Mouse (Mus musculus) mouse trophoblast stem cell (cell line): ENCODE results near the gene Exoc4.

ENCODE experiments used
- in situ Hi-C, 2 experiments: fragments of 300-500 bp; cut with MseI, MboI; formaldehyde crosslinking; loops; 2 replicates in 1 of 2; 3 replicates in 1 of 2; pipeline ENCODE4 v1.15.1; 2025

Gene Exoc4

DNA sequence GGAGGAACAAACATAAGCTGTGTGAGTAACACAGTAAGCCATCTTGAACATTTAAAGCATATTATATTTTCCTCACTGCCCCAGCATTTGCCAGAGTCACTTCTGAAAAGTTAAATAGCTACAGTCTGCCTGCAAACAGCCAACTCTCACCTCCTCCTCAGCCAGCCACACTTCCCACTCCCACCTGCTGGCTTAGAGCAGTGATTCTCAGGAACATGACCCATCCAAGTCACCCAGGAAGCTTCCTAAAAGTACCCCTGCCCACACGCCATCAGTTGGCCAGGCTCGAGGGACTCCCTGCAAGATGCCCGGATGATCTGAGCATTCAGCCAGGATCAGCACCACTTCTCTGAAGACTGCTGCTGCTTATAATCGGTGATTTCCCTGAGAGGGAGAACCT is 514.4 kb downstream of the Exoc4 start:
- in situ Hi-C loops = no loop called here

DNA sequence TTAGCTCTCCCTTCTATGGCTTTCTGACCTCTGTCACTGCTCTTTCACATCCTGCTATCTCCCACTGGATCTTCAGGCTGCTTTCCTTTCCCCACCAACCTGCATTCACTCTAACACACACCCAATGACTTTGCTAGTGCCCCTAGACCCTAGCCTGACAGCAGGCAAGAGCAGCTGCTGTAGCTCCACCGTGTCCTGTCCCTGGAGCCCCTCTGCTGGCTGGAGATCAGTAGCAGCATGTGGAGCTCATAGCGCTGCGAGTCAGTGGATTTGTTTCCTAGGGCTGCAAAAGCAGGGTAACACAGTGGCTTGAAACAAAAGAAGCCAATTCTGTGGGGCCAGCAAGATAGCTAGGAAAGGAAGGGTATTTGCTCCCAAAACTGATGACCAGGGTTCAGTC is 515.1 kb downstream of the Exoc4 start:
- in situ Hi-C loops = no loop called here

DNA sequence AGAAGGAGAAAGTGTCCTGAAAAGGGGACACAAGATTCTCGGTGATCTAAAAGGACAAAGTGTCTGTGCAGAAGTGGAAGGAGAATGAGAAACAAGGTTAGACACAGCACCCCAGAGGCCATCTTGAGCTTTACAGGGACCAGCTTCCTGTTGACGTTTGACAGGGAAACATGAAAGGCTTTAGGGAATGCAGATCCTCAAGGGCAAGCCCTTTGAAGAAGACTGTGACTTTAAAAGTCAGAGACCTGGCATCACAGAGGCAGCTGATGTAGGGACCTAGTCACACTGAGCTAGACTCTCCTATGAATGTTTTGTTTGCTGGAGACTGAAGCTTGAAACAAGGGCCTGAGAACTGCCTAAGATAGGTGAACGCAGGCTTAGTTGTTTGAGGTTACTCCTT is 520.4 kb downstream of the Exoc4 start:
- in situ Hi-C loops = no loop called here

DNA sequence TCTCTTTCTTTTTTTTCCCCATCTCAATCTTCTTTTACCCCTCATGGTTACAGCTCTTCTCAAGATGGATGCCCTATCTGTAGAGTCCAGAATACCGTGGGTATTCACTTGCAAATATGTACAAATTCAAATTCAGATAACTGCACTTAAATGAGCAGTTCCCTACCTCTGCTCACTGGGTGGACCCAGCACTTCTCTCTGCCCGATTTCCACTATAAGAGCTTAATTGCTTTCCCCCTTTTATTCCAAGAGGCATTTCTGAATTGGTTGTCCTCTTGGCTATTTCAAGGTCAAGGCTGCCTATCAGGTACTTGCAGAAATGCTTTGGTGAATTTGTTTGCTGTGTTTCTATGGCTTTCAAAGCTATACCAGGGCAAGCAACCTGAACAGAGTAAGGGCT is 521.1 kb downstream of the Exoc4 start:
- in situ Hi-C loops = no loop called here

DNA sequence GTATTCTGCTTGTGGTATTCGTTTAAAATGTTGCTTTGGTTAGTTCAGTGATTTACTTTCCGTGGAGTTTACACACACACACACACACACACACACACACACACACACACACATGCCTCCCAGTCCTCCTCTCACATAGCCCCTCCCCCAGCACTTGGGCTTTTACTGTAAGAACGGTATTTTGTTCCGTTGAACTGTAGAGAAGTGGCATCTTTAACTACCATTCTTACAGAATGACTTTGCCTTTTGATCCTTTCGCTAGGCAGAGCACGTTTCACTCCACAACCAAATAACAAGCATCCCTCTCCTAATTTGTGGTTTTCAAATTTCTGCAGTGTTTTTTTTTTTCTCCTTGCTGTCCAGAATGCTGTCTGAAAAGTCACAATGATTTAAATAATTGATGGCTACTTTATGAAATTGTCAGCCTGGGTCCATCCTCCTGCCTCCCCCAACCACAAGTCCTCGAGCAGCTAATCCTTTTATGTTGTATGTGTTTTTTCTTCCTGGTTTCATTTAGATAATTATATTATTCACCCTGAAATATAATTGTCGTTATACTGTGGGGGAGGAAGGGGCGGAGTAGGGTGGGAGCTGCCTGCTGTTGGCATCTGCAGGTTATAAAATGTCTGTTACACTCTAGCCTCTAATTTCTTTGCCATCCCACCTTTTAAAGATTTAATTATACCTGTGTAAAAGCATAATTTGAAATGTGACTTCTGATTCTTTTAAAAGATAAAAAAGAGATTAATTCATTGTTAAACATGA is 523.8 kb downstream of the Exoc4 start:
- in situ Hi-C loops = no loop called here

DNA sequence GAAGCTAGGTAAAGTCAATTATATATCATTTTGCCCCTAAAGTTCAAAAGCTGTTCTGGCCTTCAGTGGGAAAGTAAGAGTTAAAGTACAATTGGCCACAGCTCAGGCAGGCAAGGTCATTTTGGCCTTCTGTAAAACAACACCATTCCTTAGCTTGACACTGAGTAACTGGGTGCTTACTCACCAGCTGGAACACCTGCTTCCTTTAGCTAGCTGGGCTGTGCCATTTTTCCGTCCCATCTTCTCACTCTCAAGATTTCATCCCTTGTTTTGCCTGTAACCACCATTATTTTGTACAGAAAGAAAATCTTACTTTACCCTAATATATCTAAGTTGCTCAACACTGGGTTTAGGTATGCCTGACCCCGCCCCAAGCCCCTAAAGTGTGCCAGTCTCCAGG is 543.7 kb downstream of the Exoc4 start:
- in situ Hi-C loops = no loop called here

DNA sequence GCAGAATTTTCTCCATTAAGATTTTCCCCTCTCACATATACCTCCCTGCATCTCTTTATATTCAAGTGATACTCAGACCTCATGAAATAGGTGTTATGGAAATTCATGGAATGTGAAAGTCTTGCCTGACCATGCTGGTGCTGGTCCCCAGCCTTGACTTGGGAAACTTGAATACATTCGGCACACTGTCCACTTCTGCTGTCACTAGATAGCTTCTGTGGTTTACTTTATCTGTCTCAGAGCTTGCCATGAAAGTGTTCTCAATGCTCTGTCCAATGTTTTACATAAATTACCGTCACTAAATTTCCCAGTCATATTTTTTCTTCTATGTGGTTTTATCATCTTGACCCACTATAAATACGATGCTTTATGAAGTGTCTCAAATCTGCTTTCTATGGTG is 552.4 kb downstream of the Exoc4 start:
- in situ Hi-C loops = no loop called here

DNA sequence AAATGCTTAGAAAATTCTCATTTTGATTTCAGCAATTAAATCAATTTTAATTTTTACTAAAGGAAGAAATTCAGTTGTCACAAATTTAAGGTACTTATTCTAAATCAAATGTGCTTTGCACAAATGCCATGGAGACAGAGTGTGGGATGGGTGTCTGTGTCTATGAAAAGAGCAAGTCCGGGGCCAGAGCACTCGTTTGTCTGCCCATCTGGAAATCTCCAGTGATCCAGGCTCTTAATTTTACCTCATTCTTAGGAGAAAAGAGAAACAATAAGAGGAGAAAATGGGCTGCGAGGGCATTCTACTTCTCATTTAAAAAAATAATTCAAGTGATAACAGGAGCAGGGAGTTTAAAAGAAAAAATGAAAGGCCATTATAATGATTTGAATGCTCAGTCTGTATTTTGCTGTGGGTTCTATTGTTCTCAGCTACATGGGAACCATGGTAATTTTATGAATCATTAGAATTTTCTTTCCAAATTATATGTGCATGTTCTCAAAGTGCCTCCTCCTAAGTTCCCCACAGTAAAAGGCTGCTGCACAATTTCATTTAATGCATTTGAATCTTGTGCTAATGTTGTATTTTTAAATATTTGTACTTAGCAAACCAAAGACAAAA is 554.7 kb downstream of the Exoc4 start:
- in situ Hi-C loops = no loop called here

DNA sequence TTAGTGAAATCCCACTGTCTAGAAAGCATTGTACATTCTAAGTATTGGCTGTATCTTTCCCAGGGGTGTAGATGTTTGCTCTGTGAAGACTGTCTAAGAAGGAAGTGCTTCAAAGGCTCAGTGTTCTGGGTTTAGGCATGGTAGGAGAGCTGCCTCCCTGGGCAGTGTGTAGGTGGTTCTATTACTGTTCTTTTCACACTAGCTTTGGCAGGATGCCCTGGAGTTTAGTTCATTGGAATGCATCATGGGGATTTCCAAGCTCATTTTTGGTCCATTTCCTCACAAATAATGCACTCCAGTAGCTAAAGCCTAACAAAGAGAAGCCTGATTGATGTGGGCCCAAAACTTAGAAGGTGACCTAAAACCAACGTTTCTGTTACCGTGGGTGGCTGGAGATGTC is 555.9 kb downstream of the Exoc4 start:
- in situ Hi-C loops = no loop called here

DNA sequence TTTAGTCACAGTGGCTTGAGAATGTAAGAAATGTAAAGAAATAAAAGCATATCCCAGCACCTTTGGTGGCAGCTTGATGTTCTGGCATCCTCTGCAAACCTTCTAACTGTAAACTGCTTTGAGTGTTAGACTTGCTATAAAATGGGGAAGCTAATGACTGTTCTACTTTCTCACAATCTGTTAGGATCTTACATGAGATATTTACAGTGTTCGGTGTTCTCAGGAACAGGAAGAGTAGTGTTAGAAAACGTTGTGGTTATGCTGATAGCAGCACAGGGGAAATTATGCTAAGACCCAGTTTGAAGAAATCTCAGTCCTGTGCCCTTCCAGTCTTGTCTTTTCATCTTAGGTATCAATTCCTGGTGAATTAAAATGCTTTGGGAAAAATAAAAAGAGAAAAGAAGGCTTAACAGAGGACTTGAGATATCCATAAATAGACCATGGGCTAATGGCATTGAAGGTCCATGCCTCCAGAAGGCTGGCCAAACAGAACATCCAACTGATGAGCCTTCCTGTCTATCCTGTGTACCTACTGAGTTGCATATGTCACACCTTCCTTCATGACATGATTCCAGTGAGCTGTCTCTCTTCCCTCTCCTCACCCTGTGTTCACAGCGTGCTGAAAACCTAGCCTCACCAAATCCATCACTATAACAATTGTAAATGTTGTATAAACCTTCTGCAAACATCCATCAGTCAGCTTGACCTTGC is 557.3 kb downstream of the Exoc4 start:
- in situ Hi-C loops = no loop called here

DNA sequence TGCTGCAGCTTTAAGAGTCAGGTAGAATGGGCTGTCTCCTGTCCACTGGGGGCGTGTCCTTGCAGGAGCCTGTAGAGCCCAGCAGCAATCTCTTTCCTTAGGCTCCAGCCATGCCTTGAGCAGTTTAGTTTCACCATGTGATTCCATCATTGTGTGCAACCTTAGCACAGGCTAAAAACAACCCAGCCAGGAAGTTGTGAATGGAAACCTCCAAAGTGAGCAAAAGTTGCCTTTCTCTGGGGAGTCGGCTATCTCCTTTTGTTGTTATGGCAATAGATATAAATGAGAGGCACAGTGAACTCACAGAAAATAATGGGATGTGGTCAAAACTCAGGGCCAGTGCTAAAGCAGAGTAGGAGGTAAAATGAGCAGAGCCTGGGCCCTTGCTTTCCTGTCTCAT is 565.5 kb downstream of the Exoc4 start:
- in situ Hi-C loops = no loop called here

DNA sequence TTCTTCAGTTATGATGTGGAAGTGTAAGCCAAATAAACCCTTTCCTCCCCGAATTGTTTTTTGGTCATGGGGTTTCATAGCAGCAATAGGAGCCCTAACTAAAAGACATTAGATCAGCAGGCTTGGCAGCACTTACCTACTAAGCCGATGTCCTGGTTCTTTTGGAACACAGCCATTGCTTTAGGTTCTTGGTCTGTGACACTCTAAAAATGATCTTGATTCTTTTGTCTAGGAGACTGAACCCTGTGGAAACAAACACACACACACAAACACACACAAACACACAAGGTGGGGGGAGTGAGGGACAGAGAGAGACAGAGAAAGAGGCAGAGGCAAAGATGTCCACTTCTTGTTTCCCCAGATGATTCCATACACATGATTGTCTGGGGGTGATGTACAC is 574.3 kb downstream of the Exoc4 start:
- in situ Hi-C loops = no loop called here

DNA sequence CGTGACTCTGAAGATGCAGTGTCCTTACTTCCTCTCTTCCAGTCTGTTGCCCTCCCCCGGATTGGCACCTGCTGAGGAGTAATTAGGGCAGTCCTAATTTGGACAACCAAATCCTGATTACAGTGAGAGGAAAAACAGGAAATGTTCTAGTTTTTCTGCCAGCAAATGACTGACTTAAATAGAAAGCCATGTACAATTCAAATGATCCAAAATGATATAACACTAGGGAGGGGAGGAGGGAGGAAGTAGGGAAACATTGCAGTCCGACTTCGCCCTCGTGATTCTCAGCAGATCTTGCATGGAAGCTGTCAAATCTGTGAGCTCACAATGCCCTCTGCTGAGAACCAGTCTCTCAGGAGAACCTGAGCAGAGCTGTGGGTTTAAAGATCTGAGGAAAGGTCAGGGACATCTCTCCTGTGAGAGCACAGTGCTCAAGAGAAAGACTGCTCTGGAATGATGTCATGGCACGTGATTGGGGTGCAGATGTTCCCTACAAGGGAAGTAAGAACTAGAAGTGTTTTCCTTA is 575.0 kb downstream of the Exoc4 start:
- in situ Hi-C loops = no loop called here

DNA sequence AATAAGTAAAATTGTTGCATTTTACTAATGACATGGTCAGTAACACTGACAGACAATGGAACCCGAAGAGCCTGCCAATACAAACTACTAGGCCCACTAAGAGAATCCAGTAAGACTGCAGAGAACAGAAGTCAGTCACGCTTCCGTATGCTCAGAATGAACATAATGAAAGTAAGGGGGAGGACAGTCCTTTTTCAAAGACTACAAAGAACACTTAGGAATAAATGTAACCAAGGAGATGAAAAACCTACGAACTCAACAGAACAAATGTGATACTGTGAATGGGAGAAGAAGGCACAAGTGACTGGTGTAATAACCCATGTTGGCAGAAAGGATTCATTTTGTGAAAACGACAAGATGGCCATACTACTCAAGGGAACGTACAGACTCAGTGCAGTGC is 579.6 kb downstream of the Exoc4 start:
- in situ Hi-C loops = no loop called here

DNA sequence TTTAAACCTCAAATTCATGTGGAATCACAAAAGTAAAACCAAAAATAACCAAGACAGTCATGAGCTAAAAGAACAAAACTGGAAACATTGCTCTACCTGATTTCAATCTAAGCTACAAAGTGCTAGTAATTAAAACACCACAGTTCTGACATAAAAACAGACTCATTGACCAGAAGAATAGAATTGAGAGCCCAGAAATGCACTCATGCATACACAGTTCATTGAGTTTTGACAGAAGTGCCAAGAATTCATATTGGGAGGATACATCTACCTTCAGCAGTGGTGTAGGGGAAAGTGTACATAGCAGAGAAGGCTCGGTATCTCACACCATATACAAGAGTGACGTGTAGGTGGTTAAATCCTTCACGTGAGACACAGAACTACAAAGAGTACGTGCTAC is 580.4 kb downstream of the Exoc4 start:
- in situ Hi-C loops = no loop called here

DNA sequence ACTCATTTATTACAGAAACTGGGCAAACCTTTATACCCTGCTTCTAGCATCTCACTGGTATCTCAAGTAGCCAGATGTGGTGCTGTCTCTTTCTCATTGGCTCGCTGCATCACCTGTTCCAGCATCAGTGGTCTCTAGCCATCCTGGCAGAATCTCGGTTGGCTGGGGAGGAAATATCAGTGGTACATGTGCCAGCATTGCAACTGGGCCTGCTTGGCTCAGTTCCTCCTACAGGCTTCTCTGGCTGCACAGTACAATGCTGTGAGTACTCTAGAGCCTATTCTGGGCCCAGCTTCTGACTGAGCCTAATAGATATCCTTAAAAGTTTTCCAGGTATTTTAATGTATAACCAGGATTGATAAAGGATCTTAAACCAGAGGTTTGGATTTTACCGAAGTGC is 582.4 kb downstream of the Exoc4 start:
- in situ Hi-C loops = no loop called here

DNA sequence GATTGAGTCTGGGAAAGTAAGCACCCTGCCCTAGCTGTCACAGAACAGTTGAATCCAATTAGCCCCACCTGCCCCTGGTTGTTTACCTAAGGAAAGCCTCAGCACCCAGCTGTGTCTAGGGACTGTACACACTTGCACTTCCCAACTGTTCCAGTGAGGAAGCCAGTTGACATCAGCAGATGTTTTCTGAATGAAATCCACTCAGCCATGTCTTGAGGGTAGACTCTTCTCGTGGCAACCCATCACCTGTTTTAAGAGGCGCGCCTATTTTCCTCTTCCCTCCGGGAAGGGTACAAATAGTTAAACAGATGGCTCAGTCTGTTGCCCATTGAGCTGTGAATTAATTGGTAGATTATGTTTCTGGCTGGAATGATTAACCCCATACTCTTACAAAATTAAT is 584.1 kb downstream of the Exoc4 start:
- in situ Hi-C loops = no loop called here

DNA sequence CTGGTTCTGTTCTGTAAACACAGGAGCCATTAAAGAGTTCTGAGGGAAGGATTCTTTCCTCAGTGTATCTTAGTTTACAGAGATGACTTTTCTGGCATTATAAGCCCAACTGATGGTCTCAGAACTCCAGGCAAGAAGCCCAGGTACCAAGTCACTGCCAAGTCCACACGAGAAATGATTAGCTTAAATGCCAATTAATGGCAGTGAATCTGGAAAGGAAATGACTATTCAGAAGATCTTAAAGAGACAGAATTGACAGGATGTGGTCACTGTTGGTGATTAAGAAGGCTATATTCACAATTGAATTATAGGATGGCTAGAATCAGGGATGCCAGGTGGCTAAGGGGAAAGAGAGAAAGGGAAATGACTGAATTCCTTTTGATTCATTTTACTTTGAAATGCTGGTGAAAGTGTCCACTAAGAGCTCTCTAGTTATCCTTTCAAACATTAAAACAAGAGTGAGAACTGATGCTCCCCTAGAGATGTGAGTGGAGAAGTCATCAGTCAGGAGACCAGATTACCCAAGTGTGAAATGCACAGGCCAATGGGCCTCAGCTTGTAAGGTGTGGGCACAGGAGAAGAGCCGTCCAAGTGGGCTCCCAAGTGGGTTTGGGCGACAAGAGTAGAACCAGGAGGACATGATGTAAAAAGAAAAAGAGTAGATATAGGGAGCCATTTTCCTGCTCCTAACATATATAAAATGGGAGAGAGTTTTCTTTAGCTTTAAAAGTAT is 587.3 kb downstream of the Exoc4 start:
- in situ Hi-C loops = no loop called here

DNA sequence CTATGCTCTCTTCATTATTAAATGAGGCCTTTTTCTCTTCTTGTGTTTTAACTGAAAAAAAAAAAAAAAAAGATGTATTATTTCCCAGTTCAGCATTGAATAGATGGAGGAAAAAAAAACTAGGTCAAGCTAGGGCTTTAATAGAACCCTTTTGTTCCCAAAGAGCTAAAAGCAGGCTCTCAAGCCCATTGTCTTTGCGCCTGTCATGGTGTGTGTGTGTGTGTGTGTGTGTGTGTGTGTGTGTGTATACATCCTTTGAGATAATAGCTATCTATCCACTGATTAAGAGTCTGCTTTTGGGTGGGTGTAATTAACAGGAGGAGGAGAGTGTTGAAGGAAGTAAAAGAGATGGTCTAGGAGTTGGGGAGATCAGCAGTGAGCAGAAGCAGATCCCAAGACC is 594.0 kb downstream of the Exoc4 start:
- in situ Hi-C loops = no loop called here

DNA sequence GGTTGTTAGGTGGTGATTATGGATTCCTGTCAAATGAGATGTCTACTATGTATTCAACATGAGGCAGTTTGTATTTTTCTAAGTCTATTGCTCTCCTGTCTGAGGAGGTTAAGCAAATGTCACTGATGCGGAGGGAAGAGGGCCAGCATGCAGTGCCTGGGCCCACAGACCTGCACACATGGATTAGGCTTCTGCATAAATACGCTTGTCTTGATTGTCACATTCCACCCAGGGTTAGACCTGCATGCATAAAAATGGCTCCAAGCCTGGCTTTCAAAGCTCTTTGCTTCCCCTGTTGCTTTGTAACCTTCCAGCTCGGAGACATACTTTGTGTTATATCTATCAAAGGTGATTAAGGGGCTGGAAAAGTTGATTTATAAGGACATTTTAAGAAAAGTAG is 610.2 kb downstream of the Exoc4 start:
- in situ Hi-C loops = no loop called here

DNA sequence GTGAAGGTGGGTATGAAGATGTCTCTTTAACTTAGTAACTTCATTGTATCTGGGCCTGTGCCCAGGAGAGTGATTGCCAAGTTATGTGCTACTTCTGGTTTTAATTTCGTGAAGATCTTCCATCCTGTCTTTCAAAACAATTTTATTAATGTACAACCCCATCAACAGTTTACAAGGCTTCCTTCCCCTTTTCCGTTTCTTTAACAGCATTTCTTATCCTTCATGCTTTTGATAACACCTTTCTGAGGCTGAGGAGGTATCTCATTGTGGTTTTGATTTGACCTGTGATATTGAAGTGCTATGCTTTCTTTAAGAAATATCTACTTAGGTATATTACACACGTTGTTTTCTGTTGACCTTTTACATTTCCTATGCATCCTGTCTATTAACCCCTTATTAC is 616.9 kb downstream of the Exoc4 start:
- in situ Hi-C loops = no loop called here

DNA sequence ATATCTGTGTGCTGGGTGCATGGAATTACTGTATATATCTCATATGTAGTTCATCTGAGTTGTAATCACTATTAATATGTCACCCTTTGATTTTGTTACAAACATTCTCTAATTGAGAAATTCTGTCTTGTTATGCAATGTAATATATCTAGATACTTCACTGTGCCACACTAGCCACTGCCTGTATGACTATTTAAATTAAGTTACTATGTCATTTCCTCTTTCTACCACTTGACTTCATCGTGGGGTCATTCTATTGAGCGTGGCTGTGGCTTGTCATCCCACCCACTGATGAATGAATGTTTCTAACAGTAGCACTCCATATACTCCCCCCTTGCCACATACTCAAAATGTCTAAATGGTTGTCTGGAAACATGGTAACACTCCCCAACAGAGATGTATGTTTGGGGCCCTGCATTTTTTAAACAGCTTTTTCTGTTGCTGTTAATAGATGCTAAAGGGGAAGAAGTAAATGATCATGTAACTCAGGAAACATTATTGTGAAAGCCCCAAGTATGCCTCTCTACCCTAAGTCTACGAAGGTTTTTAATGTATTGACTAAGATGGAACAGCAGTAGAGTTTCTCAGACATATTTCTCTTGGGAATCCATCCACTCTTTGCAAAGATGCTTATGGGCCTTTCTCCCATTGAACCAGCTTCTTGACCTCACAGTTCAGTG is 618.2 kb downstream of the Exoc4 start:
- in situ Hi-C loops = no loop called here
